In genomic region chr1:88475502-88475953, GRCm38 (mm10) we compare ENCODE assay signal across 10 mouse cellular contexts. TPM values are rescaled to one million over a fixed set of nuclear protein-coding genes. Genes with fewer than 3 reads are reported as not detected.
A peak's percentile ranks its signal among the peaks of the same experiment; 100 is the strongest.
DNase-seq lines count a peak whose midpoint lies in the region; ATAC-seq lines count a peak whose summit lies in the region.
"Had no signal": no experiment of that assay in that cellular context is flagged by ENCODE, and none has a peak within 500 bp of the region (broad histone marks: within the 10 kb centered on the region; RNA-seq: fewer than 3 reads in every experiment).

No protein-coding gene starts in this region.

- peak; percentile 54 to 68 for DNase-seq in CD8-positive naive resting alpha-beta T cell, adult 2 months (ENCODE audit: low read depth in 2 of 2, low spot score in 2 of 2)
- DNase-seq in adrenal gland, postnatal 36 days, result peak; percentile 51 to 57
- DNase-seq in gastrocnemius, adult 18-20 months (ENCODE audit: low spot score), result no peak
- DNase-seq in retina, embryonic 14.5 days (ENCODE audit: low spot score), result no peak
- no peak for DNase-seq in left cerebral cortex, adult 11 months (ENCODE audit: low spot score)

- H3K36me3 ChIP-seq in kidney, embryonic 16.5 days (ENCODE audit: insufficient read depth, low read length), result no peaks in the 10 kb centered on the region
- no peaks in the 10 kb centered on the region for H3K36me3 ChIP-seq in forebrain, embryonic 16.5 days (ENCODE audit: control insufficient read depth, insufficient read depth)
- H3K36me3 ChIP-seq: hindbrain, embryonic 15.5 days had no signal

- no peak overlapping the region for H3K4me2 ChIP-seq in kidney, embryonic 16.5 days (replicated peaks; ENCODE audit: low read depth, low read length)
- no peak overlapping the region for H3K4me2 ChIP-seq in forebrain, embryonic 16.5 days (ENCODE audit: low read length)
- H3K4me2 ChIP-seq: hindbrain, embryonic 15.5 days had no signal

- no peaks in the 10 kb centered on the region for H3K9me3 ChIP-seq in kidney, embryonic 16.5 days (ENCODE audit: low read length)
- H3K9me3 ChIP-seq in forebrain, embryonic 16.5 days (ENCODE audit: control insufficient read depth, low read length), result no peaks in the 10 kb centered on the region
- H3K9me3 ChIP-seq: hindbrain, embryonic 15.5 days had no signal

- H3K4me1 ChIP-seq in kidney, embryonic 16.5 days (ENCODE audit: insufficient read depth, low read length), result peaks cover 50% of the 10 kb centered on the region
- peaks cover 9% of the 10 kb centered on the region for H3K4me1 ChIP-seq in forebrain, embryonic 16.5 days (replicated peaks; ENCODE audit: control insufficient read depth, insufficient read depth, low read length)

- peak; percentile 92 for ATAC-seq in kidney, embryonic 16.5 days (ENCODE audit: low FRiP score, low TSS enrichment)
- peak; percentile 52; the same call in 1 of the 2 replicates for ATAC-seq in megakaryocyte-erythroid progenitor cell, adult 5-6 weeks (replicated peaks; ENCODE audit: low FRiP score, low TSS enrichment, poor library complexity, severe bottlenecking)
- no peak for ATAC-seq in forebrain, embryonic 16.5 days

- H3K27ac ChIP-seq in kidney, embryonic 16.5 days (ENCODE audit: low read length), result peak overlapping the region; percentile 94
- H3K27ac ChIP-seq in forebrain, embryonic 16.5 days (ENCODE audit: low read length), result no peak overlapping the region
- H3K27ac ChIP-seq: hindbrain, embryonic 15.5 days had no signal

- H3K27me3 ChIP-seq in kidney, embryonic 16.5 days (ENCODE audit: insufficient read depth, low read length), result no peaks in the 10 kb centered on the region
- H3K27me3 ChIP-seq in forebrain, embryonic 16.5 days (replicated peaks; ENCODE audit: control insufficient read depth, insufficient read depth, low read length), result no peaks in the 10 kb centered on the region
- H3K27me3 ChIP-seq: hindbrain, embryonic 15.5 days had no signal

- H3K4me3 ChIP-seq in kidney, embryonic 16.5 days (ENCODE audit: low read length), result no peak overlapping the region
- H3K4me3 ChIP-seq in forebrain, embryonic 16.5 days (replicated peaks; ENCODE audit: low read length), result no peak overlapping the region
- H3K4me3 ChIP-seq: hindbrain, embryonic 15.5 days had no signal

- WGBS in kidney, embryonic 16.5 days, result 3% methylated on average over 8 of the region's 8 CpGs
- WGBS in forebrain, embryonic 16.5 days, result 66% methylated on average over 8 of the region's 8 CpGs

- H3K9ac ChIP-seq in kidney, embryonic 16.5 days (replicated peaks; ENCODE audit: low read length), result no peak overlapping the region
- H3K9ac ChIP-seq in forebrain, embryonic 16.5 days (replicated peaks; ENCODE audit: low read depth, low read length), result no peak overlapping the region
- H3K9ac ChIP-seq: hindbrain, embryonic 15.5 days had no signal

RNA-seq across cellular contexts. Expression of gene Glrp1, which starts 34.3 kb away (rescaled TPM):
- not detected for total RNA-seq in adrenal gland, postnatal 36 days (2021)
- polyA plus RNA-seq in kidney, embryonic 16.5 days (2015; fragmentation: Nextera tagmentation; extraction: Ambion mirVana), result not detected in 2 replicates
- 1.7 TPM in 1 of 2 replicates, not detected in the other for total RNA-seq in megakaryocyte-erythroid progenitor cell, adult 5-6 weeks (2014; fragmentation: Nextera tagmentation)
- total RNA-seq in megakaryocyte-erythroid progenitor cell, adult 5-6 weeks (2017), result 0.23 and 1.6 TPM in 2 replicates
- not detected for total RNA-seq in gastrocnemius, adult 18-20 months (2021)
- not detected in 2 replicates for polyA plus RNA-seq in forebrain, embryonic 16.5 days (2015; fragmentation: Nextera tagmentation; extraction: Ambion mirVana)
- total RNA-seq: adrenal gland, adult 18-20 months had no signal
- polyA plus RNA-seq: hindbrain, embryonic 15.5 days had no signal

Comparison
In these comparisons a context has a peak if more than half of its experiments do, and no peak if none do; other contexts are left out.
1. DNase-seq: peak in CD8-positive naive resting alpha-beta T cell, adult 2 months (2 of 2) and adrenal gland, postnatal 36 days (2 of 2); none in gastrocnemius, adult 18-20 months (single experiment), retina, embryonic 14.5 days (single experiment) and left cerebral cortex, adult 11 months (single experiment).